Mouse (Mus musculus): ENCODE results near the gene Elane.
"Not testable (repeated sequence)": the region's sequence is repeated elsewhere in the genome, so short reads cannot be mapped to it uniquely, and the experiment has no call there.

The Elane gene

GRCm38 (mm10) chr10:79877757-79878156 lies 8.3 kb upstream of the Elane start:
- no peak for ATAC-seq (ENCODE audit: insufficient number of reproducible peaks, low FRiP score, low TSS enrichment)

DNA sequence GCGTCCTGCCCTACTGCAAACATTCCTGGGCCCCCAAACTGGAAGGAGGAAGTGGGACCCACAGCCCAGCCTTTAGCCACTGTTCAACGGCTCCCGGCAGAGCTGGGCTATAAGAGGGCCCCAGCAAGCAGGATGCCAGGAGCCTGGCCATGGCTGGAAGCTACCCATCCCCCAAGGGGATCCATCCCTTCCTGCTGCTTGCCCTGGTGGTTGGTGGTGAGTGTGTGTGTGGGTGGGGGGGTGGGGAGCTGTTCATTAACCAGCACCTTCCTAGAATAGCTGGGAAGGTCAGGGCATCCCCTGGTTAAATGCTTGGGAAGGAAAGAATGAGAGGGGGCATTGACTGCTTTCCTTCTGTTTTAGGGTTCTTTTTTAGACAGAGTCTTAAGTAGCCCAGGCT lies 6.5 kb upstream of the Elane start:
- ATAC-seq (ENCODE audit: insufficient number of reproducible peaks, low FRiP score, low TSS enrichment) = no peak

DNA sequence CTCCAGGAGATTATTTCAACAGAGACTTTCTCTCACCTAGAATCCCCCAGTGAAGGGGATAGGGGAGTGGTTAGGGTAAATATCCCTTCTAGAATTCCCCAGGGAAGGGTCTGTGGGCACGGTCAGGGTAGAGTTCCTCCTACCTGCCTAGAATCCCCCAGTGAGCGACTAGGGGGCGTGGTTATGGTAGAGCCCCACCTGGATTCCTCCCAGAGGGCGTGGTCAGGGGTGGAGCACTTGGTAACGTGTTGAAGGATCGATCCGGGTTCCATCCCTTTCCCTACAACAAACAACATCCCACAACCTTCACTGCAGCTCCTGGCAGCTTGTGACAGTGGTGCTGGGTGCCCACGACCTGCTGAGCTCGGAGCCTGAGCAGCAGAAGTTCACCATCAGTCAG lies 5.3 kb upstream of the Elane start:
- no peak for ATAC-seq (ENCODE audit: insufficient number of reproducible peaks, low FRiP score, low TSS enrichment)

GRCm38 (mm10) chr10:79881981-79882380 lies 4.1 kb upstream of the Elane start:
- no peak for ATAC-seq (ENCODE audit: insufficient number of reproducible peaks, low FRiP score, low TSS enrichment)

- ATAC-seq (ENCODE audit: insufficient number of reproducible peaks, low FRiP score, low TSS enrichment) = peak; percentile 64; the same call in 1 of the 2 replicates
Measured at GRCm38 (mm10) chr10:79883297-79884084, 2.6 kb upstream of the Elane start.

DNA sequence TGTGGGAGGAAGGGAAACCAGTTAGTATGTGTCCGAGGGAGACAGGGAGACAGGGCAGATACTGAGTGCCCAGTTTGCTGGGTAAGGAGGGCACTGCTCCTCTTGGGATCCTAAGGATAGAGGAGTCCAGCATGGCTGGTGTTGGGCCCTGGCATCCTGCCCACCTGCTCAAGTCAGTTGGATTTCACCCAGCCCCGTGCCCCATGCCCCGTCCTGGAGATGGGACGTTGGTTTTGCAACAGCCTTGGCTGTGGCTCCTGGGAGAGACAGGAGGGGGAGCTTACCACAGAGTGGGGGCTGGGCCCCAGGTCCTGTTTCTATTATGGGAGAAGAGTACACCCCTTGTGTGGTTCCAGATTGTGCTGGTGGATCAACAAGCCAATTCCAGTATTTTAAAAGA lies 1.6 kb upstream of the Elane start:
- no peak for ATAC-seq (ENCODE audit: insufficient number of reproducible peaks, low FRiP score, low TSS enrichment)

DNA sequence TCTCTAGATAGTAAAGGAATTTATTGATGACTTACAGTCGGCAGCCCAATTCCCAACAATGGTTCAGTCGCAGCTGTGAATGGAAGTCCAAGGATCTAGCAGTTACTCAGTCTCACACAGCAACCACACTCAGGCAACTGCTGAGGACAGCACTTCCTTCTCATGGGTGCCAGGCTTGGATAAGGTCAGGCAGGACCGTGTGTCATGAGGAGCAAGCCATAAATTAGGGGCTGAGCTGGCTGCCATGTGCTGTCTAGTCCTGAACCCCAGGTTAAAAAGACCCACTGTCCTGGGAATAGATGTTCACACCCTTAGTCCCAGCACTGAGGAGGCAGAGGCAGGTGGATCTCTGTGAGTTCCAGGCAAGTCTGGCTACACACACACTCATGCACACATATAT lies 1.1 kb upstream of the Elane start:
- ATAC-seq (ENCODE audit: insufficient number of reproducible peaks, low FRiP score, low TSS enrichment) = not testable (repeated sequence)

DNA sequence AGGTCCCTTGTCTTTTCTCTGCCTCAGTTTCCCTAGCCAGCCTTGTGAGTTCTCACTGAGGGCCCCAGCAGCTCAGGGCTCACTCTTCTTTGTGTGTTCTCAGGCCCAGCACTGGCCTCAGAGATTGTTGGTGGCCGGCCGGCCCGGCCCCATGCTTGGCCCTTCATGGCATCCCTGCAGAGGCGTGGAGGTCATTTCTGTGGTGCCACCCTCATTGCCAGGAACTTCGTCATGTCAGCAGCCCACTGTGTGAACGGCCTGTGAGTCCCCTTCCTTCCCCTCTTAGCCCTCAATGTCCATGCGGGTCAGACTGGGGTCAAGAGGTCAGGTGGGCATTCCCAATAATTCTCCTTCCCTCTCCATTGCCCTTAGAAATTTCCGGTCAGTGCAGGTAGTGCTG lies 564 bp downstream of the Elane start:
- ATAC-seq (ENCODE audit: insufficient number of reproducible peaks, low FRiP score, low TSS enrichment) = no peak

DNA sequence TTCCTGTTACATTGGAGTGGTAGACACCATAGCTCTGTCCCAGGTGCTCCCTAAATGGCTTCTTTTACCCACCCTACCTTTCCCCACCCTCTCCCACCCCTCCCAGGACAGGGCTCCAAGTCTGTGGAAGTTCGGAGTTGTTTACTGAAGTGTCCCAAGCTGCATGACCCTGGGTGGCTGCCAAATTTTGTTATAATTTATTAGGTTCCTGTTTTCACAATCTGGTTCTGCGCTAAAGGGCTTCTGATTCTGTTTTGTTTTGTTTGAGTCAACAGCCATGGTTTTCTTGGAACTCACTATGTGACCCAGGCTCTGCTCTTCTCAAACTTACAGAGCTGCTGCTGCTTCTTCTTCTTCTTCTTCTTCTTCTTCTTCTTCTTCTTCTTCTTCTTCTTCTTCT lies 3.3 kb downstream of the Elane start:
- ATAC-seq (ENCODE audit: insufficient number of reproducible peaks, low FRiP score, low TSS enrichment) = no peak

GRCm38 (mm10) chr10:79890670-79891069 lies 4.6 kb downstream of the Elane start, which contains the start of gene Cfd:
Cfd (plus strand) TSS chr10:79890853.
- no peak for ATAC-seq (ENCODE audit: insufficient number of reproducible peaks, low FRiP score, low TSS enrichment)

DNA sequence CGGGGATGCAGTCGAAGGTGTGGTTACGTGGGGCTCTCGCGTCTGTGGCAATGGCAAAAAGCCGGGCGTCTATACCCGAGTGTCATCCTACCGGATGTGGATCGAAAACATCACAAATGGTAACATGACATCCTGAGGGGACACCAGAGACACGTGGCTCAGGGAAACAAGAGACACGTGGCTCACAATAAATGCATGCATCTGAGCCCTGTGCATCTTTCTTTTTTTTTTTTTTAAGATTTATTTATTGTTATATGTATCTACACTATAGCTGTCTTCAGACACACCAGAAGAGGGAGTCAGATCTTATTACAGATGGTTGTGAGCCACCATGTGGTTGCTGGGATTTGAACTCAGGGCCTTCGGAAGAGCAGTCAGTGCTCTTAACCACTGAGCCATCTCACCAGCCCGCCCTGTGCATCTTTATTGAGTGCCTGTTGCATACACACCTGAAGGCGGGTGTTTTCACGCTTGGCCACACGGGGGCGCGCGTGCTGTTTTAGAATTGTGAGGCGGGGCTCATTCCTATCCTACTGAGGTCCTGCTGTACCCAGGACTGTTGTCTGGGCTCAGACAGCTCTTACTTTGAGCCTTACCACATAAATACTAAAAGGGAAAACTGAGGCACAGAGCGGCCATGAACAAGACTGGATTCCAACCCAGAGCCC lies 6.5 kb downstream of the Elane start:
- ATAC-seq (ENCODE audit: insufficient number of reproducible peaks, low FRiP score, low TSS enrichment) = not testable (repeated sequence)

DNA sequence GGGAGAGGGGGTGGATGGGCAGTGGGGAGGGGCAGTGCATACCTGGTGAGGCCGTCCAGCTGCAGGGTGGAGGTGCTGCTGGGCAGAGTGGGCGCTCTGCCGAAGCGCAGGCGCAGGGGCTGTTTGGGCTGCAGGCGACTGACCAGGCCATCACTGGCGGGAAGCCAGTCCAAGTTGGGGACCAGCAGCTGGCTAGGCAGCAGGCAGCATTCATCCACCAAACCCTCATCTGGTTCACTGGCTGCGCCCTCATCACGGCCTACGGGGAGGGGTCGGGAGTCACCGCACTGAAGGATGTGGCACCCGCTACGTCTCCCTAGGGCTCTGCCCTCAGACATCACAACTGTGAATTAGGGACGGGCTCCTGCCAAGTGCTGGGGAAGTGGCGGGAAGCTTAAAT lies 10.3 kb downstream of the Elane start:
- no peak for ATAC-seq (ENCODE audit: insufficient number of reproducible peaks, low FRiP score, low TSS enrichment)

DNA sequence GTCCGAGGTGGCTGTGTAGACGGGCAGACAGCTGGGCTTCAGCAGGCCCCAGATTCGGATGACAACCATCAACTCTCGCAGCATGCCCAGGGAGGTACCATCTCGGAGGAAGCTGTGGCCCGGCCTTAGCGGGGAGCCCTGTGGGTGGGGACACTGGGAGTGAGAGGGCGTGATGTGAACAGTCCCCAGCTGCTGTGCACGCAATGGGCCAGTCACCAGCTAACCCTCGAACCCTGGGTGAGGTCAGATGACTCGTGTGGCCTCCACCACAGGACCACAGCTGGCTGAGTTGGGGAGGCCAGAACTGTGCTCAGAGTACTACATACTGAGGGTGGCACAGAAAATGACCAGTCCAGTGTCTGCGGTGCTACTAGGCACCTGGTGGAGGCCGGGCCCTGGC lies 10.8 kb downstream of the Elane start:
- ATAC-seq (ENCODE audit: insufficient number of reproducible peaks, low FRiP score, low TSS enrichment) = no peak

DNA sequence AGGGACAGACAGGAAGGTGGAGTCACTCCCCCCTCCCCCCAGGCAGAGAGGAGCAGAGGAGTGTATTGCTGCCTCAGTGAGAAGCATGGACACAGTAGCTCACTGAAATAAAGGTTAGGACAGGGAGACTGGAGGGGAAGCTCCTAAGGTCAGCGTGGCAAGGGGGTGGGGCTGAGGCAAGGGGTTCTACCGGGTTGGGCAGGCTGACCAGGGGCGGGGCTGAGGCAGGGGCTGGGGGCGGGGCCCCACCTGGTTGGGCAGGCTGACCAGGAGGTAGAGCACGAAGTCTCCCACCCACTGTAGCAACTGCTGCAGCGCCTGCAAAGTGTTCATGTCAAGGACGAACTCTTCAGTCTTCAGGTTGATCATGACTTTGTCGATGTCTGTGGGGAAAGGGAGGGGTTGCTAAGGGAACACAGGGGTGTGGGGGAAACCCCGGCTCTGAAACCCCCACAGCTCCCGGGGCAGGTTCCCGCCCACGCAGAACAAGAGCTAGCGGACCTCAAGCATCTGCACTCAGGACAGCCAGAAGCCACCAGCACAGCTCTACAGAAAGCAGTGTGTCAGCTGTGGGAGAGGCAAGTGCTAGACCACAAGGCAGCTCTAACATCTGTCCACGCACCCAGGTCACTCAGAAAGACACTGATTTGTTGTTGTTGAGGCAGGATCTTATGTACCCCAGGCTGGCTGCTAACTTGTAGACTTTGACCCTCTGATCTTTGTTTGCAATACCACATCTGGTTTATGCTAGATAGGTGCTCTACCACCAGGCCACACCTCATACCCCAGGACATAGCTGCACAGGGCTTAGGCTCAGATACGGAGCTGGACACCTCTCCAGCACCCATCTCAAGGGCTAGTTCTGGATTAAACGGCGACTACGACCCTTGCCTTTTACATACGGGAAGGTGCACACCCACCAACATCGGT lies 11.5 kb downstream of the Elane start:
- ATAC-seq (ENCODE audit: insufficient number of reproducible peaks, low FRiP score, low TSS enrichment) = no peak

DNA sequence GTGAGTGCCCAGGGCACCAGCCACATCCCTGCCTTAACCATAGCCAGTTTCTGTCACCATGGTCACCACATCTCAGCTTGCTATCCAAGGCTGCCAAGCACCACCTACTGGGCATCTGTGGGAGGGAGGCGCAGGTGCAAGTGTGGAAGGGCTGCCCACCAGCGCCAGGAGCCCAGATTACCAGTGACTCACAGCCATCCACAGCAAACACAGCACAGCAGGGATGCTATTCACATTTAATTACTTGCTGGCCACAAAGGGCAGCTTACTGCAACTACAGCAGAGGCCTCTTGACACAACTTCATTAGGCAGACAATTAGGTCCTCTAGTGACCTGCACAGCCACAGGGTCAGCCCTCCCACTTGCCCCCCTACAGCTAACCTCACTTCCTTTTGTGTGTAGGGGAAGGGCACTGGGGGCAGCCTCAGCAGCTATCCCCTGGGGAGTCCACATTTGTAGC lies 14.9 kb downstream of the Elane start:
- no peak for ATAC-seq (ENCODE audit: insufficient number of reproducible peaks, low FRiP score, low TSS enrichment)

- no peak for ATAC-seq (ENCODE audit: insufficient number of reproducible peaks, low FRiP score, low TSS enrichment)
Measured at GRCm38 (mm10) chr10:79906712-79907111, 20.7 kb downstream of the Elane start.

DNA sequence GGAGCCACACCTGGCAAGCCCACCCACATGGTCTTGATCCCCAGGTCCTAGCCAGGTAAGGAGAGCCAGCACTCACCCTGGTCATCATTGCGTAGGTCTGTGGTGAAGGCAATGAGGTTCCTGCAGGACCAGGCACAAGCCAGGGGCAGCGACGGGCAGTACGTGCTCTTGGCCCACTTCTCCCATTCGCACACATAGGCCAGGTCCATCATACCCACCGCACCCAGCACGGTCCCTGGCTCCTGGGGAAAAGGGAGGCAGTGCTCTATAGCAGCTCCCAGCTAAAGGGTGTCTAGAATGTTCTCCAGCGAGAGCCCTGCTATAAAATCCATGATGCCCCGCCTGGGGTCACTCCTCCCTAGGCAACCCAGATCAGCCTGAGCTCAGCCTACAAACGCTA lies 21.4 kb downstream of the Elane start:
- no peak for ATAC-seq (ENCODE audit: insufficient number of reproducible peaks, low FRiP score, low TSS enrichment)

DNA sequence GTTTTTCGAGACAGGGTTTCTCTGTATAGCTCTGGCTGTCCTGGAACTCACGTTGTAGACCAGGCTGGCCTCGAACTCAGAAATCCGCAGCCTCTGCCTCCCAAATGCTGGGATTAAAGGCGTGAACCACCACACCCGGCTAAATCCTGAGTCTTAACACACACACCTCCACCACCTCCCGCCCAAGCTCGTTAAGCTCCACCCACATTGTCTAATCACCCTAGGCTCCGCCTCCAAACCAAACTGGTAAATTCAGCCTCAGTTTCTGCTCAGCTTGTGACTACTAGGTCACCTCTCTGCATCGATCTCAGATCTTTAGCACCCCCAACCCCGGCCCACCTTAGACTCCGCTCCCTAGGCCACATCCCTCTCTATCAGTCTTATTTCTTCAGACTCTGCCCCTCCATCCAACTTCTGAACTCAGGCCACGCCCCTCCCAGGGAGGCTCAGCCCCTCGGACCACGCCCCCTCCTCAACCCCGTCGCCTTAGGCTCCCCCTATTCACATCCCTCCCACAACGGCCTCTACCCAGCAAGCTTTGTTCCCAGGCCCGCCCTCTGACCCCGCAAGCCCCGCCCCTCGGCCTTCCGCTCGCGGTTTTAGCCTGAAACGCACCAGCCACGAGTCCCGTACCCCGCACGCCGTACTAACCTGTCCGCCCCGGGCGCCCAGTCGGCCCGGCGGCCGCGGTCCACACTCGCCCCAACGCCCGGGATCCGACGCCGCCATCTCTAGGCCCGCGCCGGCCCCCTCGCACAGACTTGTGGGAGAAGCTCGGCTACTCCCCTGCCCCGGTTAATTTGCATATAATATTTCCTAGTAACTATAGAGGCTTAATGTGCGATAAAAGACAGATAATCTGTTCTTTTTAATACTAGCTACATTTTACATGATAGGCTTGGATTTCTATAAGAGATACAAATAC lies 22.4 kb downstream of the Elane start, which contains the start of gene Med16:
Med16 (minus strand) TSS at position 757 of the 925 bp plus-strand sequence.
- ATAC-seq (ENCODE audit: insufficient number of reproducible peaks, low FRiP score, low TSS enrichment) = peak; percentile 79

- ATAC-seq (ENCODE audit: insufficient number of reproducible peaks, low FRiP score, low TSS enrichment) = no peak
Measured at GRCm38 (mm10) chr10:79909092-79909922, 23.3 kb downstream of the Elane start.
